Mouse (Mus musculus): Measurements from ENCODE around the gene Actn4. TPM values are rescaled to one million over a fixed set of nuclear protein-coding genes. Genes with fewer than 3 reads are reported as not detected.
"Not testable (repeated sequence)": the region's sequence is repeated elsewhere in the genome, so short reads cannot be mapped to it uniquely, and the experiment has no call there.

The Actn4 gene
- total RNA-seq, 4 experiments from 2014 or later, result 161 to 178 (median 177) TPM

- no peak for DNase-seq (ENCODE audit: low spot score in 2 of 2)
Observed at GRCm38 (mm10) chr7:28888701-28889161, 73.4 kb downstream of the Actn4 start.

DNA sequence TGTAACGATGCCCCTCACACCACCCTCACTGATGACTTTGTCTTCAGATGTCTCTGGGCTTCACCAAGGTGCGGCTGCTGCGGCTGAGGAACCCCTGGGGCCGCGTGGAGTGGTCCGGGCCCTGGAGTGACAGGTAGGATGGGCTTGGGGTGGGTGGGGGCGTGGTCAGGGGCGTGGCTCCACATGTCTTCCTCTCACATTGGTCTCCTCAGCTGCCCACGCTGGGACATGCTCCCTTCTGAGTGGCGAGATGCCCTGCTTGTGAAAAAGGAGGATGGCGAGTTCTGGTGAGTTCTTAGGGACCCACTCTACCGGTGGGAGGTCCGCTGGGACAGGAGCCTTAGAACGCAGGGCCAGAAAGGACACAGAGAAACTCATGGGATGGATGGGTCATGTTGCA, 75.7 kb downstream of the Actn4 start:
- no peak for DNase-seq (ENCODE audit: low spot score in 2 of 2)

- DNase-seq (ENCODE audit: low spot score in 2 of 2), result not testable (repeated sequence)
Observed at GRCm38 (mm10) chr7:28883704-28884103, 78.4 kb downstream of the Actn4 start.

GRCm38 (mm10) chr7:28883039-28883438, 79.1 kb downstream of the Actn4 start:
- no peak for DNase-seq (ENCODE audit: low spot score in 2 of 2)

GRCm38 (mm10) chr7:28881199-28881598, 80.9 kb downstream of the Actn4 start, which contains the start of gene Capn12:
Capn12 (plus strand) TSS chr7:28881422.
- no peak for DNase-seq (ENCODE audit: low spot score in 2 of 2)

DNA sequence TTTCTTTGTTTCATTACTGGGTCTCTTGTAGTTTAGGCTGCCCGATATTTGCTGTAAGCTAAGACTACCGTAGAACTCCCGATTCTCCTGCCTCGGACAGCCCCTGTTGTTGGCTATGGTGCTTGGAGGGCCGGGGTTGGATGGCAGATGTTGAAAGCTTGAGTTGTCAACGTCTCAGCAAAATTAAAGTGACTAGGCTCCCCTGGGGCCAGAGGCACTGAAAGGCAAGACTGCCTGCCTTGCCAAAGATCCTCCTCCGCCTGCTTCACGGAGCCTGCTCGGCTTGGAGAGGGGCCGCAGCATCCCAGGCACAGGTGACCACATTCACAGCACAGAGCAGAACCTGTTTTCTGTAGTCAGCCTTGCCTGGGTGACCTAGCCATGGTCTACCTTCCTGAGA, 81.6 kb downstream of the Actn4 start:
- no peak for DNase-seq (ENCODE audit: low spot score in 2 of 2)

- DNase-seq (ENCODE audit: low spot score in 2 of 2), result no peak
Observed at GRCm38 (mm10) chr7:28879606-28880005, 82.5 kb downstream of the Actn4 start.

DNA sequence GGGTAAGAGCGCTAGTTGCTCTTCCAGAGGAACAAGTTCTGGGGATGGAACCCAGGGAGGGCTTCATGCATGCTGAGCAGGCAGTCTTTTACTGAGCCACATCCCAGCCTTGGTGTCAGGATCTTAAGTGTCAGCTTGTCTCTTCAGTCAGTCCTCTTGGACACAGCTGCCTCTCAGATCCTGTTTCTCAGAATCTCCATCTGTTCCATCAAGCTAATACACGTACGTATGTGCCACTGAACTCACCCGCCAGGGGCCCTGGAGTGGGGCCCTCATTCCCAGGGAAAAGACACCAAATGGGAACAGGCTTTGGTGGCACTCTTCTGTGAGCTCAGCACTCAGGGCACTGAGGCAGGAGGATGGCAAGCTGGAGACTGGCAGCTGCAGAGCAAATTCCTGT, 84.3 kb downstream of the Actn4 start:
- no peak for DNase-seq (ENCODE audit: low spot score in 2 of 2)

DNA sequence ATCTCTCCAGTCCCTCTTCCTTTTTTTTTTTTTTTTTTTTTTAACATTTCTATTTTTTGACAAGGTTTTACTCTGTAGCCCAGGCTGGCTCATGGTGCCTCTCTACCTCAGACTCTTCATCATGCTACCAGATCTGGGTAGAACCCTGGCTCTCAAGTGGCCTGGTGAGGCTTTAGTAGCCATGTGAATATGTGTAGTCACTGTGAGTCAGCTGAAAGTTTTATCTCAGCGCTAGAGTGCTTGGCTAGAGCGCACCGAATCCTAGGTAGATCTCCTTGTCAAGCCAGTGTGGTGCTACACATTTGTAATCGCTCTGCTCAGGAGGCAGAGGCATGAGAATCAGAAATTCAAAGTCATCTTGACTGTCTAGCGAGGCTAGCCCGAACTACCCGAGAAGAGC, 85.0 kb downstream of the Actn4 start:
- no peak for DNase-seq (ENCODE audit: low spot score in 2 of 2)

DNA sequence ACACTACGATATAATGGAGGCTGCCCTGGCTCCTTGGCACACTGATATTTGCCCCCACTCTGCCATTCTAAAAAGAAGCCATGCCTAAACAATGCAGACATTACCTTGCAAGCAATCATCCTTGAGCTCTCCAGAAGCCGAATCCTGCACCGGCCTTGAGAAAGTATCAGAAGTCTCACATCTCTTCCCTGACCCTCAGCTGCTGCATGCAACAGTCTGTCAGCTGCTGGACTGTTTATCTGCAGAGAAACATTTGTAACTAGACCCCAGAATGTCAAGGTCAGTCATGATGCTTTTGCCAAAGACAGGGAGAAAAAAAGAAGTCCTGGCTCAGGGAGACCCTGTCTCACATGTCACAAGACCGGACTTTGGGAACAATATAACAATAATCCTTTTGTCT, 86.0 kb downstream of the Actn4 start:
- DNase-seq (ENCODE audit: low spot score in 2 of 2), result no peak

DNA sequence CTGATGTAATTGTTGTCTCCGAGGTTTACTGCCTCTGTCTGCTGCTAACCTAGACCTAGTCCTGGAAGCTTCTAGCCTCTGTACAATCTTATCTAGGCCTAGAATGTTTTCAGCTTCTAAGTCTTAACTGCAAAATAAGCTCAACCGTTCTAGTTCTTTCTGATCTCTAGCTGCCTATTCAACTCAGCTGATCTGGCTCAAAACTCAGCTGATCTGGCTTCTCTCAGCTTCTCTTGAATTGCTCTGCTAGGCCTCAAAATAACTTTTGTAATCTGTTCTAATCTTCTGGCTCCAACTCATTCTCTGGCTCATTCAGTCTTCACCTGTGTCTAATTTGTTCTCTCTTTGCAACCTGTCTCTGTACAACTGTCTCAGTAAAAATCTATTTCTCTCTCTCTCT, 87.6 kb downstream of the Actn4 start:
- no peak for DNase-seq (ENCODE audit: low spot score in 2 of 2)

DNA sequence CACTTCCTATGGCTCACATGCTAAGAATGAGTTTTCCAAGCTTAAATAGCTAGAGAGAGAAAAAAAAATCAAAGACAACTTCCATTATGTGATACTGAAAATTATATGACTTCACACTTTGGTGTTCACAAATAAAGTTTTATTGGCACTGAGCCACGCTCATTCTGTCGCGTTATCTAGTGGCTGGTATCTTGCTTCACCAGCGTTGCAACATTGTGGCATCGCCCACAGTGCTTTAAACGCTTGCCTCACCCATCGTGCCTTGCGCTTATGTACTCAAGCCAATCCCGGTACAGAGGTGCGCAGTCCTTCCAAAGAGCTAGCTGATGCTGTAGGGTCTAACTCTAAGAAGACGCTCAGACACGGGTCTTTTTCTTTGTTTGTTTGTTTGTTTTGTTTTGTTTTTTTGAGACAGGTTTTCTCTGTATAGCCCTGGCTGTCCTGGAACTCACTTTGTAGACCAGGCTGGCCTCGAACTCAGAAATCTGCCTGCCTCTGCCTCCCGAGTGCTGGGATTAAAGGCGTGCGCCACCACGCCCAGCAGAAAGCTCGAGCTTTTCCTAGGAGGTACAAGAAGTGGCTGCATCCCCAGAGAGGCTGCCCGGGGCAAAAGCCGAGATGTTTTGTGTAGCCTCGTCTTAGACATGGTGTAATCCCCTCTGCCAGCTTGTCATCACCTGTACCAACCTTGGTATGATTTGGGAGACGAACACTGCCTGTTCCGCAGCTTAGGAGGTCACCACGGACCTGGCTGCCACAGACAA, 91.1 kb downstream of the Actn4 start:
- DNase-seq (ENCODE audit: low spot score in 2 of 2), result no peak

- peak in 1 of 2 experiments; percentile 43 for DNase-seq (ENCODE audit: low spot score in 2 of 2)
Observed at GRCm38 (mm10) chr7:28867508-28868340, 94.4 kb downstream of the Actn4 start.

DNA sequence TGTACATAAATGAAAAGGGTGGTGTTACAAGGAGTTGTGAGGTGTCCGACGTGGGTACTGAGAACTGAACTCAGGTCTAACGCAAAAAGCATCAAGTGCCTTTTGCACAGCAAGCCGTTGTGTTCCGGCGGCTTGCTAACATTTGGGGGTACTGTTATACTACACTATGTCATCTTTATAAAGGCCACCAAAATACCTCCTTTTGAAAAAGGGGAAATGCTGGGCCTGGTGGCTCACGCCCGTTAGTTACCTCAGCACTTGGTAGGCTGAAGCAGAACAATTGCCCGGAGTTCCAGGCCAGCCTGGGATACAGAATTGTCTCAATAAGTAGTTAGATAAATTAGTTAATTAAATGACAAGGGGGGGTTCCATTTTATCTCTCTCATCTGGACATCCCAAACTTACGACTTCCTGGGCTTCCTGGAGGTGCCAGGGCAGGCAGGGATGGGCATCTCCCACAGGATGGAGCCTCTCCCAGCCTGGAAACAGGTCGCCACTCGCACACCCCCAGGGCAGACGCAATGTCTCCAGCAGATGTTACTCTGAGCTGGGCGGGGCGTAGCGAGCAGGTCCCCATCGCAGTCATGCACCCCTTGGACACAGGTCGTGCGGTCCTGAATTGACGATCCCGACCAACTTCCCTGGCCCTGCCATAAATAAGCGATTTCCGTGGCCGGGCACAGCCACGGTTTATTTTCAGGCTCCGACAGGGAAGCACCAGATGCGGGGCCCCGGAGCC, 95.2 kb downstream of the Actn4 start:
- DNase-seq (ENCODE audit: low spot score in 2 of 2), result no peak

DNA sequence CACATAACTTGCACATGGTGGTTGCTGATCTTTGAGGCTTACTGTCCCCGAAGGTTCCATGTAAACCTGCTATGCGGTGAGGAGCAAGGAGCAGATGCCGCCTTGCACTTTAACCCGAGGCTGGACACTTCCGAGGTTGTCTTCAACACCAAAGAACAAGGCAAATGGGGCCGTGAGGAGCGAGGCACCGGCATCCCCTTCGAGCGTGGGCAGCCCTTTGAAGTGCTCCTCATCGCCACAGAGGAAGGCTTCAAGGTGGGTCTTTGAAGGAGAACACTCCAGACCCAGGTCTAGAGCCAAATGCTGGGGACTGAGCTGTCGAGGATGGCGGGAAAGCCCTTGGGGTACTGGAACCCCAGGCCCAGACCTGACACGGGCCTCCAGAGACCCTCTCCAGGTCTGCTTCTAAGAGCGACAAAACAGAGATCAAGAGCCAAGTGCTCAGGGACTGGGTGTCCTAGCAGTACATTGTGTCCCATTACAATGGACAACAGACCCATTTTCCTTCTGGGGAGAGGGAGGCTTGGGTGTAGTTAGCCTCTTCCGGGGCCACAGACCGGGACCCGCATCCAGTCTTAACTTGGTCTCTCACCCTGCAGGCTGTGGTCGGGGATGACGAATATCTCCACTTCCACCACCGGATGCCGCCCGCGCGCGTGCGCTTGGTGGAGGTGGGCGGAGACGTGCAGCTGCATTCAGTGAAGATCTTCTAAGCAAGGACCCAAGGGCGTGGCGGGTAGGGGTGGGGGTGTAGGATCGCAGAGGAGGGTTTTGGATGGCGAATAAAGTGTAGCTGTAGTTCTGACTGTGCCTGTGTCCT, 96.4 kb downstream of the Actn4 start:
- peak; percentile 80 to 86 for DNase-seq (ENCODE audit: low spot score in 2 of 2)

GRCm38 (mm10) chr7:28864288-28864750, 97.8 kb downstream of the Actn4 start:
- no peak for DNase-seq (ENCODE audit: low spot score in 2 of 2)

DNA sequence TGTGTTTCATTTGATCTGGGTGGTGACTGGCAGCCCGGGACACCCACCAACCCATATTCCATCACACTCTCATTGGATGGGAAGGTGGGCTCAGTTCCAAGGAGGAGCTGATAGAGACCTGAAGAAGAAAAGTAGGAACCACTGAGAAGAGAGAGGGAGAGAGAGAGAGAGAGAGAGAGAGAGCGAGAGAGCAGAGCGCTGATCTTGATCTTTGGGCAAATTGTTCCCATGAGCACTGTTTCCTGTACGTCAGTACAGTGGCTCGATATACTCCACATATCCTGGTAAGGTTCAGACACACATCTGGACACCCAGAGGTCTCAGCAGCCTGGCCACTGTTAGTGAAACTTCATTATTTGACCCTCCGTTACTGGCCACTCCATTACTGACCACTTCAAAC, 98.6 kb downstream of the Actn4 start, which contains the start of gene Lgals7:
TSS of gene Lgals7 (plus strand) at position 314 of the 400 bp plus-strand sequence.
- no peak for DNase-seq (ENCODE audit: low spot score in 2 of 2)

DNA sequence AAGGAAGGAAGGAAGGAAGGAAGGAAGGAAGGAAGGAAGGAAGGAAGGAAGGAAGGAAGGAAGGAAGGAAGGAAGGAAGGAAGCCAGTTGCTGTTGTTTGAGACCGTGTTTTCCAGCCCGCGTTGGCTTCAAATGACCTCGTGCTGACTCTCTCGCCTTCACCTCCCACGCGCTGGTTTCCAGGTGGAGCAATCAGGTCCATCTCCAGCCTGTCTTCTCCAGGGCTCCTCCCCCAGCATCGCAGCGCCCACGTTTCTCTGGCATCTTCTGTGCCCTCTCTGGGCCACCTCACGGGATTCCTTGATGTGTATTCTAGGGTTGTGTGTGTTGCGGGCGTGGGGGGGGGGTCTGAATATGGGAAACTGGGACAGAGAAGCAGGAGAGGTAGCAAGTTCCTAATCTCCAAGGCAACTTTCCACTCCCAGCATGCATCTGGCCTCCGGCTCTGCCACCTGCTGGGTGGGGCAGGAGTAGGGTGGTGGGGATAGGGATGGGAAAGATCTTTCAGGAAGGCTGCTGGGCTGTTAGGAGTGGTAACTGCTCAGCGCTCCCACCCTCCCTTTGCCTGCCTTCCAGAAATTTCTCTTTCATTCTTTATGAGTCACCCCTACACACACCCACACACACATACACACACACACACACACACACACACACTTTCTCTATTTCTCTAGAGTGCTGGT, 99.2 kb downstream of the Actn4 start:
- peak; percentile 43 to 79 for DNase-seq (ENCODE audit: low spot score in 2 of 2)

DNA sequence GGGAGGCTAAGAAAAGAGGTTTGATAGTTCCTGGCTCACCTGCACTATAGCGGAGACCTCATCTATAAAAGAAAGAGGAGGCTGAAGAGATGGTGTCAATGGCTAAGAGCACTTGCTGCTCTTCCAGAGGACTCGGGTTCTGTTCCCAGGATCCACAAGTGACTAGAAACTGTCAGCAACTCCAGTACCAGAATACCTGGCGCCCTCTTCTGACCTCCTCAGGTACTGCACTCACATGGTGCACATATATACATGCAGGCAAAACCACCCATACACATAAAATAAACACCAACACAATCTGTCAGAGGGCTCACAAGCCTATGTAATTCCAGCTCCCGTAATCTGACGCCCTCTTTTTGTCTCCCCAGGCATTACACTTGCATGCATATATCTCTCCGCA, 101.2 kb downstream of the Actn4 start:
- DNase-seq (ENCODE audit: low spot score in 2 of 2), result no peak

- DNase-seq (ENCODE audit: low spot score in 2 of 2), result no peak
Observed at GRCm38 (mm10) chr7:28859953-28860352, 102.2 kb downstream of the Actn4 start.

All from left cerebral cortex, adult 8-10 months (tissue).